8 mouse cellular contexts compared by ENCODE assay signal in genomic region chr7:99579491-99580190, GRCm38 (mm10). TPM values are rescaled to one million over a fixed set of nuclear protein-coding genes. Genes with fewer than 3 reads are reported as not detected.
A peak's percentile ranks its signal among the peaks of the same experiment; 100 is the strongest.
DNase-seq lines count a peak whose midpoint lies in the region; ATAC-seq lines count a peak whose summit lies in the region.

No protein-coding gene starts in this region.

- H3K9ac ChIP-seq in embryonic facial prominence, embryonic 15.5 days = no peak overlapping the region

- peak; percentile 39 for DNase-seq in kidney, postnatal 10 days
- DNase-seq in kidney, adult 9 months = no peak
- DNase-seq in cerebellum, adult 11-12 months = peak; percentile 76
- peak; percentile 39 to 64 for DNase-seq in left cerebral cortex, adult 9 months (ENCODE audit: low spot score in 2 of 2)
- DNase-seq in right cerebral cortex, postnatal 10 days (ENCODE audit: low spot score in 2 of 2) = peak; percentile 46 to 56

- H3K36me3 ChIP-seq in embryonic facial prominence, embryonic 15.5 days = no peaks in the 10 kb centered on the region

- H3K9me3 ChIP-seq in embryonic facial prominence, embryonic 15.5 days (replicated peaks) = no peaks in the 10 kb centered on the region

- H3K4me2 ChIP-seq in embryonic facial prominence, embryonic 15.5 days (replicated peaks) = peak overlapping the region; percentile 19; the same call in 1 of the 2 replicates

- H3K4me3 ChIP-seq in embryonic facial prominence, embryonic 15.5 days (replicated peaks) = 0 out of 2 replicates have a peak overlapping the region, but pooled peaks have one; percentile 8

- WGBS in embryonic facial prominence, embryonic 15.5 days = 13% methylated on average over 16 of the region's 16 CpGs

- H3K27ac ChIP-seq in embryonic facial prominence, embryonic 15.5 days (replicated peaks) = no peak overlapping the region

- no peak for ATAC-seq in embryonic facial prominence, embryonic 15.5 days (ENCODE audit: insufficient number of reproducible peaks, low FRiP score, low TSS enrichment, low read depth)
- ATAC-seq in granulocyte monocyte progenitor cell, adult 5-6 weeks (replicated peaks; ENCODE audit: poor library complexity, severe bottlenecking) = no peak
- ATAC-seq in megakaryocyte-erythroid progenitor cell, adult 5-6 weeks (replicated peaks; ENCODE audit: low FRiP score, low TSS enrichment, poor library complexity, severe bottlenecking) = no peak

- H3K4me1 ChIP-seq in embryonic facial prominence, embryonic 15.5 days = 0 out of 2 replicates have a peak, but pooled peaks cover 7% of the 10 kb centered on the region

- H3K27me3 ChIP-seq in embryonic facial prominence, embryonic 15.5 days = no peaks in the 10 kb centered on the region; the same call in 1 of the 2 replicates

RNA-seq across cellular contexts. Expression of gene Arrb1, which starts 44.4 kb away (rescaled TPM):
- polyA plus RNA-seq in embryonic facial prominence, embryonic 15.5 days (2015; fragmentation: Nextera tagmentation; extraction: Ambion mirVana) = 5.5 and 7.2 TPM in 2 replicates
- total RNA-seq in granulocyte monocyte progenitor cell, adult 5-6 weeks (2014; fragmentation: Nextera tagmentation) = 35.3 and 40.1 TPM in 2 replicates
- 24.1 and 36.6 TPM in 2 replicates for total RNA-seq in granulocyte monocyte progenitor cell, adult 5-6 weeks (2017)
- 59.0 and 91.0 TPM in 2 replicates for total RNA-seq in megakaryocyte-erythroid progenitor cell, adult 5-6 weeks (2014; fragmentation: Nextera tagmentation)
- 70.4 and 96.2 TPM in 2 replicates for total RNA-seq in megakaryocyte-erythroid progenitor cell, adult 5-6 weeks (2017)

RNA-seq across cellular contexts. Expression of gene Tpbgl, which starts 47.3 kb away (rescaled TPM):
- 1.0 and 1.1 TPM in 2 replicates for polyA plus RNA-seq in embryonic facial prominence, embryonic 15.5 days (2015; fragmentation: Nextera tagmentation; extraction: Ambion mirVana)
- not detected in 2 replicates for total RNA-seq in granulocyte monocyte progenitor cell, adult 5-6 weeks (2014; fragmentation: Nextera tagmentation)
- not detected in 2 replicates for total RNA-seq in granulocyte monocyte progenitor cell, adult 5-6 weeks (2017)
- 0.35 TPM in 1 of 2 replicates, not detected in the other for total RNA-seq in megakaryocyte-erythroid progenitor cell, adult 5-6 weeks (2014; fragmentation: Nextera tagmentation)
- 0.05 TPM in 1 of 2 replicates, not detected in the other for total RNA-seq in megakaryocyte-erythroid progenitor cell, adult 5-6 weeks (2017)
